24 mouse cellular contexts compared by ENCODE assay signal in genomic region chr9:72838256-72838655, GRCm38 (mm10). TPM values are rescaled to one million over a fixed set of nuclear protein-coding genes. Genes with fewer than 3 reads are reported as not detected.
DNase-seq lines count a peak whose midpoint lies in the region; ATAC-seq and TF ChIP-seq lines count a peak whose summit lies in the region.
"Had no signal": no experiment of that assay in that cellular context is flagged by ENCODE, and none has a peak within 500 bp of the region (broad histone marks: within the 10 kb centered on the region; RNA-seq: fewer than 3 reads in every experiment).

No protein-coding gene starts in this region.

- H3K79me2 ChIP-seq in C2C12 (ENCODE audit: control insufficient read depth, insufficient read depth) = no peaks in the 10 kb centered on the region

- no peak overlapping the region for H3K27ac ChIP-seq in limb, embryonic 14.5 days (replicated peaks; ENCODE audit: low read depth, low read length)
- no peak overlapping the region for H3K27ac ChIP-seq in limb, embryonic 10.5 days
- peak overlapping the region; percentile 85 for H3K27ac ChIP-seq in embryonic facial prominence, embryonic 13.5 days
- H3K27ac ChIP-seq in olfactory bulb, adult 2 months (ENCODE audit: insufficient read depth, low read depth, low read length) = 0 out of 2 replicates have a peak overlapping the region, but pooled peaks have one; percentile 28
- H3K27ac ChIP-seq: heart, embryonic 15.5 days; hindbrain, embryonic 10.5 days; layer of hippocampus, adult 2 months; liver, embryonic 15.5 days had no signal

- H3K9me3 ChIP-seq in limb, embryonic 14.5 days (ENCODE audit: control insufficient read depth, low read length) = no peaks in the 10 kb centered on the region
- no peaks in the 10 kb centered on the region for H3K9me3 ChIP-seq in limb, embryonic 10.5 days (replicated peaks)
- no peaks in the 10 kb centered on the region for H3K9me3 ChIP-seq in embryonic facial prominence, embryonic 13.5 days
- H3K9me3 ChIP-seq: G1E; heart, embryonic 15.5 days; hindbrain, embryonic 10.5 days; liver, embryonic 15.5 days had no signal

- no peak overlapping the region for H3K9ac ChIP-seq in limb, embryonic 14.5 days (ENCODE audit: low read depth, low read length, severe bottlenecking)
- H3K9ac ChIP-seq in embryonic facial prominence, embryonic 13.5 days = no peak overlapping the region
- H3K9ac ChIP-seq: heart, embryonic 15.5 days; liver, embryonic 15.5 days had no signal

- peak; percentile 6 for DNase-seq in limb, embryonic 14.5 days (ENCODE audit: low spot score)
- no peak for DNase-seq in limb, embryonic 10.5 days (ENCODE audit: low spot score)
- no peak for DNase-seq in spleen, adult 18-20 months
- DNase-seq in ovary, postnatal 36 days (ENCODE audit: low spot score) = no peak
- DNase-seq in heart, adult 8-10 months (ENCODE audit: low spot score) = no peak
- DNase-seq: cerebellum, postnatal 14 days; embryo, embryonic 11 days; gastrocnemius, postnatal 10 days; heart, adult 18-20 months; left cerebral cortex, postnatal 4 days; lung, postnatal 14 days; retina, postnatal 1 day; right cerebral cortex, postnatal 4 days; thymus, adult 18-20 months had no signal

- H3K4me3 ChIP-seq in limb, embryonic 14.5 days (replicated peaks; ENCODE audit: low read length) = no peak overlapping the region
- no peak overlapping the region for H3K4me3 ChIP-seq in limb, embryonic 10.5 days
- no peak overlapping the region for H3K4me3 ChIP-seq in C2C12 (ENCODE audit: insufficient read depth, poor library complexity, severe bottlenecking)
- H3K4me3 ChIP-seq in embryonic facial prominence, embryonic 13.5 days = no peak overlapping the region
- H3K4me3 ChIP-seq in olfactory bulb, adult 2 months (ENCODE audit: insufficient read depth, low read depth, low read length) = no peak overlapping the region
- H3K4me3 ChIP-seq: heart, embryonic 15.5 days; hindbrain, embryonic 10.5 days; layer of hippocampus, adult 2 months; liver, embryonic 15.5 days had no signal

- ATAC-seq in limb, embryonic 14.5 days (ENCODE audit: low FRiP score, low read depth) = no peak
- ATAC-seq in embryonic facial prominence, embryonic 13.5 days (ENCODE audit: insufficient number of reproducible peaks, insufficient read depth, low FRiP score, low TSS enrichment, low read depth) = 0 out of 2 replicates have a peak, but pooled peaks have one; percentile 15
- ATAC-seq: inflammation-experienced regulatory T-cells, adult 6 months had no signal

- 50% methylated on average over 3 of the region's 3 CpGs for WGBS in limb, embryonic 14.5 days
- WGBS in limb, embryonic 10.5 days = 73% methylated on average over 3 of the region's 3 CpGs
- 45% methylated on average over 3 of the region's 3 CpGs for WGBS in embryonic facial prominence, embryonic 13.5 days
- 40% methylated on average over 3 of the region's 3 CpGs for WGBS in olfactory bulb, adult 2 months

- H3K4me1 ChIP-seq in limb, embryonic 14.5 days (ENCODE audit: control insufficient read depth, insufficient read depth, low read length) = peaks cover 15% of the 10 kb centered on the region; the same call in 1 of the 2 replicates
- peaks cover 44% of the 10 kb centered on the region for H3K4me1 ChIP-seq in limb, embryonic 10.5 days
- H3K4me1 ChIP-seq in embryonic facial prominence, embryonic 13.5 days = peaks cover 38% of the 10 kb centered on the region
- H3K4me1 ChIP-seq in olfactory bulb, adult 2 months (ENCODE audit: control insufficient read depth, insufficient read depth, low read length) = peaks cover 6% of the 10 kb centered on the region

- no peak overlapping the region for H3K4me2 ChIP-seq in limb, embryonic 14.5 days (replicated peaks; ENCODE audit: low read depth, low read length, severe bottlenecking)
- no peak overlapping the region for H3K4me2 ChIP-seq in embryonic facial prominence, embryonic 13.5 days
- H3K4me2 ChIP-seq: heart, embryonic 15.5 days; liver, embryonic 15.5 days had no signal

- TF ChIP-seq CTCF in C2C12 (IDR thresholded peaks at IDR 0.05; ENCODE audit: control insufficient read depth, insufficient read depth, insufficient read length) = no peak
- TF ChIP-seq CTCF in olfactory bulb, adult 2 months (IDR thresholded peaks at IDR 0.05; ENCODE audit: insufficient read depth, low read depth, low read length) = no peak

- no peak overlapping the region for H3ac ChIP-seq in C2C12 (ENCODE audit: control insufficient read depth, insufficient read length, low read depth)

- H3K36me3 ChIP-seq in limb, embryonic 14.5 days (ENCODE audit: control insufficient read depth, insufficient read depth, low read length) = no peaks in the 10 kb centered on the region
- peaks cover 45% of the 10 kb centered on the region for H3K36me3 ChIP-seq in limb, embryonic 10.5 days
- no peaks in the 10 kb centered on the region for H3K36me3 ChIP-seq in C2C12 (ENCODE audit: control insufficient read depth, insufficient read depth)
- H3K36me3 ChIP-seq in embryonic facial prominence, embryonic 13.5 days = no peaks in the 10 kb centered on the region
- H3K36me3 ChIP-seq: G1E; heart, embryonic 15.5 days; liver, embryonic 15.5 days had no signal

- no peaks in the 10 kb centered on the region for H3K79me3 ChIP-seq in C2C12 (ENCODE audit: low read depth)

- TF ChIP-seq POLR2A in limb, embryonic 14.5 days (IDR thresholded peaks at IDR 0.05; ENCODE audit: borderline replicate concordance, extremely low read depth, insufficient read depth, insufficient read length) = no peak
- no peak for TF ChIP-seq POLR2A in olfactory bulb, adult 2 months (IDR thresholded peaks at IDR 0.05; ENCODE audit: insufficient read depth, low read depth, low read length)

- no peaks in the 10 kb centered on the region; the same call in 1 of the 2 replicates for H3K27me3 ChIP-seq in limb, embryonic 14.5 days (ENCODE audit: control insufficient read depth, insufficient read depth, low read length)
- no peaks in the 10 kb centered on the region for H3K27me3 ChIP-seq in limb, embryonic 10.5 days (ENCODE audit: low read depth, poor library complexity, severe bottlenecking)
- no peaks in the 10 kb centered on the region for H3K27me3 ChIP-seq in C2C12 (ENCODE audit: control insufficient read depth, insufficient read depth, insufficient read length)
- no peaks in the 10 kb centered on the region for H3K27me3 ChIP-seq in embryonic facial prominence, embryonic 13.5 days
- H3K27me3 ChIP-seq: heart, embryonic 15.5 days; liver, embryonic 15.5 days had no signal

TF ChIP-seq in C2C12, 6 proteins besides CTCF, POLR2A, EP300 and RAD21:
- TF ChIP-seq MYOD1 (IDR thresholded peaks at IDR 0.05; ENCODE audit: control insufficient read depth, insufficient read length, low read depth) (no peak), MAX (IDR thresholded peaks at IDR 0.05) (no peak), FOSL1 (IDR thresholded peaks at IDR 0.05; ENCODE audit: insufficient read depth, low read length, poor library complexity, severe bottlenecking) (peak; percentile 80), USF1 (IDR thresholded peaks at IDR 0.05; ENCODE audit: low read depth) (peak; percentile 91), MYOG (IDR thresholded peaks at IDR 0.05; ENCODE audit: control insufficient read depth, extremely low read depth, insufficient read length) (no peak), CEBPB (IDR thresholded peaks at IDR 0.05; ENCODE audit: low read depth) (no peak)

RNA-seq across cellular contexts. Expression of gene Prtg, which starts 31.6 kb away (rescaled TPM):
- 0.57 and 0.60 TPM in 2 replicates for polyA plus RNA-seq in limb, embryonic 14.5 days (2012; rRNA removed)
- 0.46 and 0.87 TPM in 2 replicates for polyA plus RNA-seq in limb, embryonic 14.5 days (2014; fragmentation: Nextera tagmentation; extraction: Ambion mirVana)
- 5.5 and 11.4 TPM in 2 replicates for polyA plus RNA-seq in limb, embryonic 10.5 days (2016; fragmentation: Nextera tagmentation; extraction: Ambion mirVana)
- 0.59 TPM for polyA plus RNA-seq in C2C12 (2012; fragmentation: generic; extraction: Trizol)
- polyA plus RNA-seq in embryonic facial prominence, embryonic 13.5 days (2015; fragmentation: Nextera tagmentation; extraction: Ambion mirVana) = 1.3 and 1.8 TPM in 2 replicates
- polyA plus RNA-seq in olfactory bulb, adult 2 months (2012; ENCODE audit: insufficient read depth, insufficient read length, low replicate concordance, missing spikeins) = not detected in 2 replicates
- under 1 TPM in 3 of 4 experiments, not detected in 1; 0.06 to 0.17 (median 0.12) TPM for total RNA-seq in heart, adult 8-10 months (2022)
- total RNA-seq: monocyte, adult 5-6 weeks had no signal
- polyA plus RNA-seq: G1E had no signal

Comparison
In these comparisons a context has a peak if more than half of its experiments do, and no peak if none do; other contexts are left out.
1. H3K27ac ChIP-seq: peak in embryonic facial prominence, embryonic 13.5 days (single experiment) and olfactory bulb, adult 2 months (single experiment); none in limb, embryonic 14.5 days (single experiment) and limb, embryonic 10.5 days (single experiment).